Mouse (Mus musculus) C2C12 (cell line): Measurements from ENCODE around the gene Ccdc159.

Experiments
- CTCF ChIP-seq: IDR thresholded peaks from one replicate; pipeline ENCODE4 v1.5.1; 2011; ENCODE audit not compliant: control insufficient read depth, insufficient read depth, insufficient read length
- MYOD1 ChIP-seq: IDR thresholded peaks from one replicate; pipeline ENCODE4 v1.6.1; 2011; ENCODE audit warnings: low read depth; ENCODE audit not compliant: control insufficient read depth, insufficient read length

DNA sequence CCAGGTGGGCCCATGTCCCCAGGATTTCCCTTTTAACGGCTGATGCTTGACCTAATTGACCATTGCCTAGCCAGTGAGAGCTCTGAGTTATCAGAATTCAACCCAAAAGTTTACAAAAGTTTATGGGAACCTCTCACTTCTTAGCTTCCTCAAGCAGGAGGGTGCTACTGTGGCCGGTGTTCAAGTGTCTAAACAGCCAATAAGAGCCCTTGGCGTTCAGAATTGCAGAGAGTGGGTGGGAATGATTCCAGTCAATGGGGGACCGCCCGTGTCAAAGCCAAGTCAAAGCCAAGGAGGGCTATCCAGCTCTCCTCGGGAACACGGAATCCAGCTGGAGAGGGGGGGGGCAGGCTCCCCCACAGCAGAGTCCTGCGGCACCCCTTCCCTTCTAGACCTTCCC lies 20.9 kb downstream of the Ccdc159 start:
- no peak for TF ChIP-seq CTCF
- TF ChIP-seq MYOD1, result no peak
